Mouse (Mus musculus) liver, embryonic 14.5 days (tissue): Measurements from ENCODE around the gene Krt20. TPM values are rescaled to one million over a fixed set of nuclear protein-coding genes. Genes with fewer than 3 reads are reported as not detected.

Experiments used
- ATAC-seq: fragments of 200-750 bp; cut with Nextera tagmentation; 2 replicates; pipeline ENCODE4 v1.8.0; 2017; ENCODE audit warnings: moderate number of reproducible peaks, mild to moderate bottlenecking, moderate library complexity; ENCODE audit not compliant: insufficient read depth
- DNase-seq, 3 experiments: peaks; one replicate each; pipeline ENCODE4 v3.0.0-alpha.2; 2012 to 2013; ENCODE audit warnings: low read depth in 3 of 3, low spot score in 3 of 3
- H3K27ac ChIP-seq: fragments of 300-500 bp; sonication (generic); 2 replicates; pipeline ENCODE4 v1.5.1; 2014; ENCODE audit warnings: moderate library complexity, mild to moderate bottlenecking, control low read depth, inconsistent platforms
- H3K27me3 ChIP-seq: fragments of 300-500 bp; sonication (generic); 2 replicates; pipeline ENCODE4 v1.6.1; 2014; ENCODE audit warnings: mild to moderate bottlenecking, low read length, moderate library complexity; ENCODE audit not compliant: control insufficient read depth, insufficient read depth
- H3K36me3 ChIP-seq: fragments of 300-500 bp; sonication (generic); replicated peaks from 2 replicates; pipeline ENCODE4 v1.6.1; 2014; ENCODE audit warnings: low read depth; ENCODE audit not compliant: control insufficient read depth, insufficient read depth
- H3K4me1 ChIP-seq, 2 experiments: fragments of 200-500 bp in 1 of 2; fragments of 300-500 bp in 1 of 2; sonication (generic) in 1 of 2; replicated peaks; 2 replicates each; pipeline ENCODE4 v1.6.1; 2012 to 2014; ENCODE audit warnings: antibody characterized with exemption in 1 of 2, inconsistent platforms in 1 of 2, low read length in 1 of 2; ENCODE audit not compliant: control insufficient read depth in 2 of 2, insufficient read depth in 2 of 2
- H3K4me2 ChIP-seq: fragments of 300-500 bp; sonication (generic); 2 replicates; pipeline ENCODE4 v1.6.1; 2014; ENCODE audit warnings: low read depth, mild to moderate bottlenecking, control low read depth, moderate library complexity
- H3K4me3 ChIP-seq, 2 experiments: fragments of 200-500 bp in 1 of 2; fragments of 300-500 bp in 1 of 2; sonication (generic) in 1 of 2; 2 replicates each; pipeline ENCODE4 v1.5.1; 2012 to 2014; ENCODE audit warnings: low read depth in 2 of 2, low read length in 2 of 2, mild to moderate bottlenecking in 2 of 2, control low read depth in 1 of 2, inconsistent platforms in 1 of 2, moderate library complexity in 1 of 2; ENCODE audit not compliant: insufficient read depth in 1 of 2
- H3K9ac ChIP-seq: fragments of 300-500 bp; sonication (generic); replicated peaks from 2 replicates; pipeline ENCODE4 v1.6.1; 2014; ENCODE audit warnings: mild to moderate bottlenecking, control low read depth, moderate library complexity
- H3K9me3 ChIP-seq: fragments of 300-500 bp; sonication (generic); 2 replicates; pipeline ENCODE4 v1.6.1; 2016; ENCODE audit warnings: low read length, mixed read lengths; ENCODE audit not compliant: control insufficient read depth
- CTCF ChIP-seq: IDR thresholded peaks from 2 replicates; pipeline ENCODE4 v1.5.1; 2016; ENCODE audit warnings: antibody characterized with exemption, low read depth, control low read depth
- EP300 ChIP-seq: IDR thresholded peaks from 2 replicates; pipeline ENCODE4 v1.6.1; 2016; ENCODE audit warnings: antibody characterized with exemption, low read depth
- WGBS: fragments of 180-500 bp; shearing (Covaris S2); extraction: QIAGEN DNeasy Blood & Tissue Kit; methylation state at CpG from one replicate; pipeline ENCODE4 v1.1.7; 2014; ENCODE audit not compliant: insufficient replicate concordance; 5-methylcytosine and 5-hydroxymethylcytosine counted together
- polyA plus RNA-seq, 2 experiments: library from polyadenylated mRNA; depleted of rRNA in 1 of 2; stranded (reverse) in 1 of 2; unstranded in 1 of 2; fragments of >200 nt; fragmentation: Nextera tagmentation in 1 of 2; extraction: Ambion mirVana in 1 of 2; gene quantifications; 2 replicates each; pipeline versions ENCODE4 v1.2.1 to v1.2.3; 2012 to 2014

Gene Krt20
- polyA plus RNA-seq, 2 experiments: 15.2 to 20.0 TPM

- H3K27me3 ChIP-seq: no peaks in the 10 kb centered on the region
- no peaks in the 10 kb centered on the region for H3K9me3 ChIP-seq
- no peak for TF ChIP-seq EP300
- no peak for TF ChIP-seq CTCF
- H3K9ac ChIP-seq: no peak overlapping the region
- no peak for ATAC-seq
- 58% methylated on average over 7 of the region's 7 CpGs for WGBS
- 0 out of 4 replicates have a peak, but pooled peaks cover 0 to 2% of the 10 kb centered on the region in 2 experiments for H3K4me1 ChIP-seq
- H3K4me3 ChIP-seq: no peak overlapping the region
- no peak overlapping the region for H3K27ac ChIP-seq
- no peak overlapping the region for H3K4me2 ChIP-seq
- no peak for DNase-seq
- no peaks in the 10 kb centered on the region for H3K36me3 ChIP-seq
These were observed 23.8 kb upstream of the Krt20 start for GRCm38 (mm10) chr11:99461736-99462135.

- WGBS: 44% methylated on average over 7 of the region's 7 CpGs
- TF ChIP-seq CTCF (no peak), EP300 (no peak)
- H3K4me3 ChIP-seq: no peak overlapping the region
- H3K36me3 ChIP-seq: no peaks in the 10 kb centered on the region
- no peaks in the 10 kb centered on the region for H3K9me3 ChIP-seq
- DNase-seq: no peak
- H3K4me2 ChIP-seq: no peak overlapping the region
- peaks cover 0 to 5% of the 10 kb centered on the region in 2 experiments; a peak in 1 of 4 replicates for H3K4me1 ChIP-seq
- ATAC-seq: no peak
- H3K27ac ChIP-seq: no peak overlapping the region
- no peak overlapping the region for H3K9ac ChIP-seq
- no peaks in the 10 kb centered on the region for H3K27me3 ChIP-seq
These were observed 20.9 kb upstream of the Krt20 start for GRCm38 (mm10) chr11:99458887-99459286.

- Histone ChIP-seq H3K27me3 (no peaks in the 10 kb centered on the region), H3K27ac (no peak overlapping the region), H3K4me3 (no peak overlapping the region), H3K9me3 (no peaks in the 10 kb centered on the region), H3K4me1 (peaks cover 0 to 6% of the 10 kb centered on the region in 2 experiments; a peak in 1 of 4 replicates), H3K36me3 (no peaks in the 10 kb centered on the region), H3K4me2 (no peak overlapping the region), H3K9ac (no peak overlapping the region)
- ATAC-seq: no peak
- 59% methylated on average over 10 of the region's 10 CpGs for WGBS
- no peak for DNase-seq
- TF ChIP-seq CTCF: no peak
- TF ChIP-seq EP300: no peak
These were observed 16.8 kb upstream of the Krt20 start for GRCm38 (mm10) chr11:99454759-99455158.

- Histone ChIP-seq H3K4me1 (peaks cover 0 to 8% of the 10 kb centered on the region in 2 experiments; a peak in 1 of 4 replicates), H3K27ac (no peak overlapping the region), H3K9ac (no peak overlapping the region), H3K9me3 (no peaks in the 10 kb centered on the region), H3K4me3 (no peak overlapping the region), H3K4me2 (no peak overlapping the region), H3K27me3 (no peaks in the 10 kb centered on the region), H3K36me3 (no peaks in the 10 kb centered on the region)
- ATAC-seq (no peak), DNase-seq (no peak)
- TF ChIP-seq CTCF (no peak), EP300 (no peak)
- WGBS: 50% methylated on average over 4 of the region's 4 CpGs
These were observed 16.1 kb upstream of the Krt20 start for GRCm38 (mm10) chr11:99454044-99454443.

GRCm38 (mm10) chr11:99448769-99449168, 10.8 kb upstream of the Krt20 start:
- no peak overlapping the region for H3K27ac ChIP-seq
- H3K27me3 ChIP-seq: no peaks in the 10 kb centered on the region
- TF ChIP-seq CTCF (no peak), EP300 (no peak)
- no peaks in the 10 kb centered on the region for H3K9me3 ChIP-seq
- no peak overlapping the region for H3K4me3 ChIP-seq
- DNase-seq: no peak
- no peak overlapping the region for H3K4me2 ChIP-seq
- no peak overlapping the region for H3K9ac ChIP-seq
- 32% methylated on average over 2 of the region's 2 CpGs for WGBS
- no peak for ATAC-seq
- H3K4me1 ChIP-seq: peaks cover 0 to 2% of the 10 kb centered on the region in 2 experiments; a peak in 1 of 4 replicates
- H3K36me3 ChIP-seq: no peaks in the 10 kb centered on the region
